Mouse (Mus musculus): ENCODE measurements around the gene Hyal1. TPM values are rescaled to one million over a fixed set of nuclear protein-coding genes. Genes with fewer than 3 reads are reported as not detected.

Hyal1 gene
- total and polyA plus RNA-seq, 3 experiments = 0.40 to 0.59 TPM; not detected in 1

DNA sequence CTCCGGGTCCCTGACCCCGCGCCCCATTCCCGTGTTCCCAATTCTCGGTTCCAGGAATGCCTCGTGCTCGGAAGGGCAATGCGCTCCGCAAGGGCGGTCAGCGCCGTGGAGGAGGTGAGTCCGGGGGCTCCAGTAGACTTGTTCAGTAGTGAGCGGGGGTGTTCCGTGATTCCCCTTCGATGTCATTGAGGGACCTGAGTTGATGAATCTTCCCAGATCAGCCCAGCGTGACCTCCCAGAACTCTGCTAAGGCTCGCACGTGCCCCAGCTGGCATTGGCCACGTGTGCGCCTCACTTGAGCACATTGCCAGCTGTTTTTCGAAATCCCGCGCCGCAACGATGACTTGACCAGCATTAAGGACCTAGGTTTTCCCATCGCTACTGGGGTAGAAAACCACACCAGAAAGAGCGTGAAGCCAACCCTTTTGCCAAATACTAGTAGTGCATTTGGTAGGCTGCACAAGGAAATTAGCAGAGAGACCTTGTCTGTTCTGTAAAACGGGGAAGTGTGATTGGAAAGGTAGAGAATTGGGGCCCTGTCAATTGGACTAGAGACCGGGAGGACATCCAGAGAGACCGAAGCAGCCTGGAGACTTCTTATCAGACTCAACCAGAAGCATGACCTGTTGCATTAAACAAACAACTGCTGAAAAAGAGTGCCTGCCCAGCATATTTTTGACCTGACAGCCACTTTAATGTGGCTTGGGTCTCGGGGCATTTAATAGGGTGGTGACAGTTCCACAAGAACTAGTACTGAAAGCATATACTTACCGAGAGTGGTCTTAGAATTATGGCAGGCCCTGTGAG, 11.3 kb downstream of the Hyal1 start (continued):
- TF ChIP-seq JUND (conservative IDR thresholded peaks at IDR 0.05; ENCODE audit: low read depth, low read length) (no peak), CHD2 (IDR thresholded peaks at IDR 0.05; ENCODE audit: low read length) (no peak), ELF1 (IDR thresholded peaks at IDR 0.05; ENCODE audit: low read depth, low read length) (no peak), ZNF384 (IDR thresholded peaks at IDR 0.05; ENCODE audit: low read depth, low read length) (no peak), UBTF (IDR thresholded peaks at IDR 0.05; ENCODE audit: low read depth, low read length) (no peak), NRF1 (IDR thresholded peaks at IDR 0.05; ENCODE audit: low read depth, low read length) (no peak), TBP (conservative IDR thresholded peaks at IDR 0.05; ENCODE audit: low read depth, low read length) (no peak), JUN (IDR thresholded peaks at IDR 0.05; ENCODE audit: insufficient read depth, low read depth, low read length) (no peak), ZKSCAN1 (IDR thresholded peaks at IDR 0.05; ENCODE audit: borderline replicate concordance, low read depth, low read length) (no peak), KAT2A (IDR thresholded peaks at IDR 0.05; ENCODE audit: insufficient replicate concordance, low read length) (no peak), SMC3 (IDR thresholded peaks at IDR 0.05; ENCODE audit: low read depth, low read length) (no peak), MEF2A (IDR thresholded peaks at IDR 0.05; ENCODE audit: borderline replicate concordance, low read depth, low read length) (no peak), ZMIZ1 (IDR thresholded peaks at IDR 0.05; ENCODE audit: low read depth, low read length) (no peak)

DNA sequence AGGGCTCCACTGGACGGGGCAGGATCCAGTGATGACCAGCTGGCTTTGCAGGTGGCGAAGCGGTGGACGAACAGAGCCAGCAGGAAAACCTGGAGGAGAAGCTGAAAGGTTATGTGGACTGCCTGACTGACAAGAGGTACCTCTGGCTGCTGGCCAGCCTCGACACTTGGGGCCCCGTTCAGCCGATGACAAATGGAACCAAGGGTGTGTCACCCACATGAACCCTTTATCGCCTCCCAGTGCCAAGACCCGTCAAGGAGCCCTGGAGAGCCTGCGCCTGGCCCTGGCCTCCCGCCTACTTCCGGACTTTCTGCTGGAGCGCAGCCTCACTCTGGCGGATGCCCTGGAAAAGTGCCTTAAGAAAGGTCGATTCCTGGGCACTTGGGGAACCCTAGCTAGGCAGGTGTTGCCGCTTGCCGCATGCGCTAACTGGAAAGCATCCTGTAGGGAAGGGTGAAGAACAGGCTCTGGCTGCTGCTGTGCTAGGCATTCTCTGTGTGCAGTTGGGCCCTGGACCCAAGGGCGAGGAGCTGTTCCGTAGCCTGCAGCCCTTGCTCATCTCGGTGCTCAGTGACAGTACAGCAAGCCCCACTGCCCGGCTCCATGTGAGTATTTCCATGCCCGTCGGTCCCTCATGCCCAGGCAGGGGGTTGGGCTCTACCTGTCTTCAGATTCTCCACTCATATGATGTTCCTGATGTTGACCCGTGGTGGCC, 13.5 kb downstream of the Hyal1 start:
- H3K4me3 ChIP-seq (replicated peaks in 1 of 3; ENCODE audit: low read depth in 2 of 3, low read length in 2 of 3, poor library complexity in 1 of 3) = no peak overlapping the region
- in situ Hi-C loops (cut with MboI; ENCODE audit: low pct_ligation_motif_present, low pct_unique_long_range_greater_than_20kb, low sequenced_read_pairs) = no loop called here
- peaks cover 8 to 22% of the 10 kb centered on the region in 2 experiments for H3K4me1 ChIP-seq (ENCODE audit: control insufficient read depth in 1 of 2, insufficient read depth in 2 of 2)
- no peaks in the 10 kb centered on the region for H3K9me3 ChIP-seq (replicated peaks; ENCODE audit: low read length)
- H3K27me3 ChIP-seq (replicated peaks) = no peaks in the 10 kb centered on the region
- TF ChIP-seq PAX5 (IDR thresholded peaks at IDR 0.05; ENCODE audit: low read length) = no peak
- H3K36me3 ChIP-seq (replicated peaks in 1 of 2; ENCODE audit: control insufficient read depth in 1 of 2, insufficient read depth in 1 of 2, low read length in 1 of 2) = peaks cover 44 to 66% of the 10 kb centered on the region in 2 experiments
- DNase-seq (ENCODE audit: extremely low read depth) = no peak
- H3K9ac ChIP-seq (ENCODE audit: insufficient read depth, low read depth) = no peak overlapping the region
- H3K27ac ChIP-seq (ENCODE audit: insufficient read depth, low read depth) = no peak overlapping the region
- dilution Hi-C loops (cut with MboI; ENCODE audit: extremely low pct_ligation_motif_present, extremely low pct_unique_long_range_greater_than_20kb, low sequenced_read_pairs) = no loop called here
- H3K4me2 ChIP-seq (ENCODE audit: insufficient read depth, low read depth, poor library complexity, severe bottlenecking) = no peak overlapping the region
- peaks cover 18% of the 10 kb centered on the region for H3K79me2 ChIP-seq (replicated peaks; ENCODE audit: control insufficient read depth, extremely low read depth, insufficient read depth, poor library complexity, severe bottlenecking)

DNA sequence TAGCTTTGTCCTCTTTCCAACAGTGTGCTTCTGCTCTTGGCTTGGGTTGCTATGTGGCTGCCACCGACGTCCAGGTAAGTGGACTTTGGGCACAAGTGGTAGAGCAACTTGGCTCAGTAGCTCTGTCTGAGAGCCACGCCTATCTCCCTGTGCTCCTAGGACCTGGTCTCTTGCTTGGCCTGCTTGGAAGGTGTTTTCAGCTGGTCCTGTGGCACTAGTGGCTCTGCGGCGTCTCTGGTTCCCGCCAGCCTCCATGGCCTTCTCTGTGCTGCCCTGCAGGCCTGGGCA, 14.0 kb downstream of the Hyal1 start:
- no peak overlapping the region for H3K27ac ChIP-seq (ENCODE audit: insufficient read depth, low read depth)
- DNase-seq (ENCODE audit: extremely low read depth) = no peak
- H3K4me1 ChIP-seq (ENCODE audit: control insufficient read depth in 1 of 2, insufficient read depth in 2 of 2) = peaks cover 8 to 22% of the 10 kb centered on the region in 2 experiments
- no peaks in the 10 kb centered on the region for H3K27me3 ChIP-seq (replicated peaks)
- dilution Hi-C loops (cut with MboI; ENCODE audit: extremely low pct_ligation_motif_present, extremely low pct_unique_long_range_greater_than_20kb, low sequenced_read_pairs) = no loop called here
- in situ Hi-C loops (cut with MboI; ENCODE audit: low pct_ligation_motif_present, low pct_unique_long_range_greater_than_20kb, low sequenced_read_pairs) = no loop called here
- H3K4me3 ChIP-seq (replicated peaks in 1 of 3; ENCODE audit: low read depth in 2 of 3, low read length in 2 of 3, poor library complexity in 1 of 3) = no peak overlapping the region
- H3K9me3 ChIP-seq (replicated peaks; ENCODE audit: low read length) = no peaks in the 10 kb centered on the region
- peaks cover 44 to 68% of the 10 kb centered on the region in 2 experiments for H3K36me3 ChIP-seq (replicated peaks in 1 of 2; ENCODE audit: control insufficient read depth in 1 of 2, insufficient read depth in 1 of 2, low read length in 1 of 2)
- H3K79me2 ChIP-seq (replicated peaks; ENCODE audit: control insufficient read depth, extremely low read depth, insufficient read depth, poor library complexity, severe bottlenecking) = peaks cover 18% of the 10 kb centered on the region
- no peak for TF ChIP-seq KAT2A (IDR thresholded peaks at IDR 0.05; ENCODE audit: insufficient replicate concordance, low read length)
- no peak for TF ChIP-seq CHD2 (IDR thresholded peaks at IDR 0.05; ENCODE audit: low read length)
- no peak for TF ChIP-seq MXI1 (IDR thresholded peaks at IDR 0.05; ENCODE audit: low read depth, low read length)
- TF ChIP-seq JUND (conservative IDR thresholded peaks at IDR 0.05; ENCODE audit: low read depth, low read length) = no peak
- no peak for TF ChIP-seq CHD1 (IDR thresholded peaks at IDR 0.05; ENCODE audit: low read depth, low read length)
- H3K9ac ChIP-seq (ENCODE audit: insufficient read depth, low read depth) = no peak overlapping the region
- H3K4me2 ChIP-seq (ENCODE audit: insufficient read depth, low read depth, poor library complexity, severe bottlenecking) = no peak overlapping the region
